Mouse (Mus musculus) small intestine, adult 2 months (tissue): ENCODE results near the gene Akap12.

Source experiments
- CTCF ChIP-seq: fragments of 200-500 bp; IDR thresholded peaks from 2 replicates; pipeline ENCODE4 v1.5.1; 2012; ENCODE audit warnings: low read depth, mild to moderate bottlenecking, control low read depth, inconsistent platforms, low read length, moderate library complexity, mixed read lengths; ENCODE audit not compliant: insufficient replicate concordance, insufficient read length; ENCODE audit errors: extremely low read depth
- POLR2A ChIP-seq: fragments of 200-500 bp; IDR thresholded peaks from 2 replicates; pipeline ENCODE4 v1.6.1; 2012; ENCODE audit warnings: low read depth, mild to moderate bottlenecking, control low read depth, inconsistent platforms, low read length, moderate library complexity

DNA sequence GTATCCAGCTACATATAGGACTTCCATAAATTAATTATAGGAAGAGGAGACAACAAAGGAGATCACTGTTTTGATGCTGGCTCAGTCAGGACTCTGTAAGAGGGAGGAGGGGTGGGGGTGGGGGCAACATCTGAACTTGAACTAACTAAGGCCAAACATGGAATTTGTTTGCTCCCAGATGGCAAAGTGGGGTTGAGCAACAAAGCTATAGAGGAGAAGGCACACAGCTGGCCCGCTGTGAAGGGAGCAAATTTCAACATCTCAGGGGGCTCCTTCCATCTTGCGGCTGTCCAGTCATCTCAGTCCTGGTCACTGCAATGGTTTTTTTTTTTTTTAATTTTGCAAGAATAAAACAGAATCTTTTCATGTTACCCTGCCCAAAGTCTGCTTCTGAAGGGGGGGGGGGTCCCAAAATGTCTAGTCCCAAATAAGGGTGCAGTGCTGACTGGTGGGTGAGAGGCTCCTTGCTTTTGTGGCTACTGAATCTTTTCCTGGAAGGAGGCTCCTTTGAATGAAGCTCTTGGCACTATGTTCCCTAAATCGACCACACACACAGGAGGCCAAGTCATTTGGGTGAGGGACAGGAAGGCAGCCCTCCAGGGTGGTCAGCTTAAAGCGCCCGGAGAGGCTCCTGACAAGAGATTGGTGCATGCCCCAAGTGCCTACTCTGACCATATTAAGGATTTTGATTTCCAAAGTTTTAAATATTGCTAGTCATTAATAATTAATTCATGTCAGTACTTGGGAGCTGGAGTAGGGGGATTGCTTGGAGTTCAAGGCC lies 26.2 kb upstream of the Akap12 start:
- TF ChIP-seq POLR2A (no peak), CTCF (no peak)
